Mouse (Mus musculus) stomach, postnatal 0 days (tissue): ENCODE measurements around the gene Heatr4. TPM values are rescaled to one million over a fixed set of nuclear protein-coding genes. Genes with fewer than 3 reads are reported as not detected.
"Not testable (repeated sequence)": the region's sequence is repeated elsewhere in the genome, so short reads cannot be mapped to it uniquely, and the experiment has no call there.

ENCODE experiments used
- ATAC-seq: fragments of 200-750 bp; cut with Nextera tagmentation; 2 replicates; pipeline ENCODE4 v1.8.0; 2017; ENCODE audit not compliant: low FRiP score, low TSS enrichment
- DNase-seq: peaks from one replicate; pipeline ENCODE4 v3.0.0-alpha.2; 2016; ENCODE audit warnings: low spot score
- H3K27ac ChIP-seq: fragments of 300-500 bp; sonication (generic); replicated peaks from 2 replicates; pipeline ENCODE4 v1.5.1; 2014; ENCODE audit warnings: mild to moderate bottlenecking, control low read depth
- H3K27me3 ChIP-seq: fragments of 300-500 bp; sonication (generic); 2 replicates; pipeline ENCODE4 v1.6.1; 2014; ENCODE audit warnings: low read length; ENCODE audit not compliant: control insufficient read depth, insufficient read depth
- H3K36me3 ChIP-seq: fragments of 300-500 bp; sonication (generic); 2 replicates; pipeline ENCODE4 v1.6.1; 2014; ENCODE audit warnings: low read length, mixed read lengths; ENCODE audit not compliant: control insufficient read depth, insufficient read depth
- H3K4me1 ChIP-seq: fragments of 300-500 bp; sonication (generic); replicated peaks from 2 replicates; pipeline ENCODE4 v1.6.1; 2014; ENCODE audit warnings: antibody characterized with exemption; ENCODE audit not compliant: control insufficient read depth, insufficient read depth
- H3K4me2 ChIP-seq: fragments of 300-500 bp; sonication (generic); replicated peaks from 2 replicates; pipeline ENCODE4 v1.6.1; 2014; ENCODE audit warnings: low read depth, mild to moderate bottlenecking, control low read depth, moderate library complexity
- H3K4me3 ChIP-seq: fragments of 300-500 bp; sonication (generic); 2 replicates; pipeline ENCODE4 v1.5.1; 2014; ENCODE audit warnings: low read depth, low read length, control low read depth
- H3K9ac ChIP-seq: fragments of 300-500 bp; sonication (generic); 2 replicates; pipeline ENCODE4 v1.6.1; 2014; ENCODE audit warnings: mild to moderate bottlenecking, low read length, control low read depth, mixed read lengths
- H3K9me3 ChIP-seq: fragments of 300-500 bp; sonication (generic); 2 replicates; pipeline ENCODE4 v1.6.1; 2016; ENCODE audit warnings: low read length; ENCODE audit not compliant: control insufficient read depth
- CTCF ChIP-seq: IDR thresholded peaks from 2 replicates; pipeline ENCODE4 v1.5.1; 2016; ENCODE audit warnings: antibody characterized with exemption, low read depth, mild to moderate bottlenecking, moderate library complexity
- EP300 ChIP-seq: optimal IDR thresholded peaks from 2 replicates; pipeline ENCODE3; 2016; ENCODE audit warnings: antibody characterized with exemption
- WGBS: fragments of 180-500 bp; shearing (Covaris S2); extraction: QIAGEN DNeasy Blood & Tissue Kit; methylation state at CpG from one replicate; pipeline ENCODE4 v1.1.7; 2014; 5-methylcytosine and 5-hydroxymethylcytosine counted together
- polyA plus RNA-seq: library from polyadenylated mRNA; unstranded; fragments of >200 nt; fragmentation: Nextera tagmentation; extraction: Ambion mirVana; gene quantifications from 2 replicates; pipeline ENCODE4 v1.2.1, GENCODE M21; 2015

Gene Heatr4
- polyA plus RNA-seq, 1 experiment from 2014 or later = not detected

DNA sequence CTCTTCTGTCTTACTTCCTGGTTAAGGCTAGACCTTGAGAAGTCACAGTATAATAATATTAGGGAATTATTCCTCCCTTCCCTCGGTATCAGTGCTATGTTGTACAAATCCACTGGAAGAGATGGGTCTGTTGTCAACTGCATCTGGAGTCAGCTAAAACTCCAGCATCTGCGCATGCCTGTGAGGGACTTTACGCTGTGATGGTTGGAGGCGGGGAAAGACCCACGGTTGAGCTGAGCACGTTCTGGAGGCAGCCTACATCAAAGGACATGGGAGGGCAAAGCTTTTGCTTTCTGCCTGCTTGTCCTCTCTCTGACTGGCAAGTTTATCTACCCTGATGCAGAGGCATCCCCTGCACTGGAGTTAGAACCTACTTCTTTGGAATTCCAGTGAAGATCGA is 41.2 kb upstream of the Heatr4 start:
- no peak overlapping the region for H3K4me3 ChIP-seq
- WGBS = 83% methylated on average over 7 of the region's 7 CpGs
- H3K9me3 ChIP-seq = no peaks in the 10 kb centered on the region
- H3K27me3 ChIP-seq = no peaks in the 10 kb centered on the region
- DNase-seq (no peak), ATAC-seq (no peak)
- H3K36me3 ChIP-seq = no peaks in the 10 kb centered on the region
- H3K4me2 ChIP-seq = no peak overlapping the region
- H3K4me1 ChIP-seq = no peaks in the 10 kb centered on the region
- TF ChIP-seq EP300 (no peak), CTCF (no peak)
- no peak overlapping the region for H3K9ac ChIP-seq
- no peak overlapping the region for H3K27ac ChIP-seq

DNA sequence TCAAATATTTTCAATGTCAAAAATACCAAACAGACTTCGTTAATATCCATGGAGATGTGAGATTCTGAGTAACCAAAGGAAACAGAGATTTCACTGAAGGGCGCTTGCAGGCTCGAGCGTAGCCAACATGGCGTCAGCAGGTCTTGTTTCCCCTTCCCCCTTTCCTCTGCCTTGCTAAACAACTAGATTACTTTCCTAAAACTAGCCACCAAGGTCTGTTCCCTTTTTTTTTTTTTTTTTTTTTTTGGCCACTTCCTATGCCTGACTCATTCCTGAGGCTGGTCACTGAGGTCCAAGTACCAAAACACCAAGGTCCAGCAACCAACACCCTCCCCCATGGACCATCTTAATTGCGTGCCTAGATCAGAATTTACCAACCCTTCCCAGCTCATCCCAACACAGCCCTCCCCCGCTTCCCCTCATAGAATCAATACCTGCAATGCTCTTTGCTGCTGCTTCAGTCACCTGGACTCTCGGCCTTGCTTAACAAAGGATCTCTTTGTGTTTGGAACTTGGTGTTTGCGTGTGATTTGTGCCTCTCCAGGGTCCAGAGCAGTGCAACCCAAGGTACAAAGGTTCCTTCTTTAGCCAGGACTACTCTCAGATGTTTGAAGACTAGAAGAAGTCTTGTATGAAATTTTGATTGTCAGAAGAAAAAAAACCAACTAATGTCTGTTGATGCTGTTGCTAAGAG is 38.5 kb upstream of the Heatr4 start:
- TF ChIP-seq CTCF (no peak), EP300 (no peak)
- Histone ChIP-seq H3K9me3 (no peaks in the 10 kb centered on the region), H3K4me3 (no peak overlapping the region), H3K9ac (no peak overlapping the region), H3K4me1 (no peaks in the 10 kb centered on the region), H3K36me3 (no peaks in the 10 kb centered on the region), H3K27ac (no peak overlapping the region), H3K4me2 (no peak overlapping the region), H3K27me3 (no peaks in the 10 kb centered on the region)
- DNase-seq (peak; percentile 56), ATAC-seq (peak; percentile 62)
- 72% methylated on average over 9 of the region's 9 CpGs for WGBS

DNA sequence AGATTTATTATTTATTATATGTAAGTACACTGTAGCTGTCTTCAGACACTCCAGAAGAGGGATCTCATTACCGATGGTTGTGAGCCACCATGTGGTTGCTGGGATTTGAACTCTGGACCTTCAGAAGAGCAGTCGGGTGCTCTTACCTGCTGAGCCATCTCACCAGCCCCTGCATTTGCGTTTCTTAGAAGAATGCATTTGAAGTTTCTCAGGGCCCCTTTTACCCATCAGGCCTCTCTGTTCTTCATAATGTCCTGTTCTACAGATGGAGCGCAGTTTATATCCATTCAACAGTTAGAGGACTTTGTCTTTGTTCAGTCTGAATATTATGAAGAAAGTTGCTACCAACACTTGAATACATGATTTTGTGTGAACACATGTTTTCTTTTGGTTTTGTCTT is 37.6 kb upstream of the Heatr4 start:
- DNase-seq, H3K4me1 ChIP-seq, H3K27me3 ChIP-seq, H3K9ac ChIP-seq, H3K4me3 ChIP-seq, H3K4me2 ChIP-seq, H3K36me3 ChIP-seq, H3K9me3 ChIP-seq, H3K27ac ChIP-seq, ATAC-seq: not testable (repeated sequence)
- WGBS = 89% methylated on average over 4 of the region's 4 CpGs

DNA sequence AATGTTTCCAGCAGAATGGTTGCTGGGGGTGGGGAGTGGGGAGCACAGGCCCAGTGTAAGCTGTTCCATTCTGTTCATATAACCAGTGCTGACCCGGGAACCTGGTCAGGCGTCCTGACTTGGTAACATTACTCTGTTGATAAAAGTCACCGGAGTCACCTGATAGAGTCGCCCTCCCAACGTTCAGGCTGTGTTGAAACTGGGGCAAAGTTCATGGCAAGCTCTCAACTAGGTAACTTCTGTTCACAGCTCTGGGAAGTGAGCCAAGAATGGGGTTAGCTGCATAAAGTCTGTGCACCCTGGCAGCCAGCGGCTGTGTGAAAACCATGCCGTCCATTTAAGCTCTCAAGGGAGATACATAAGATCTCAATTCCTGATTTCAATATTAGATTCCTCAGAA is 35.9 kb upstream of the Heatr4 start:
- WGBS = 16% methylated on average over 7 of the region's 7 CpGs
- H3K27ac ChIP-seq, H3K4me3 ChIP-seq, H3K27me3 ChIP-seq, H3K9ac ChIP-seq, H3K4me1 ChIP-seq, H3K4me2 ChIP-seq, H3K36me3 ChIP-seq, H3K9me3 ChIP-seq: not testable (repeated sequence)
- ATAC-seq = peak; percentile 88
- peak; percentile 88 for DNase-seq

DNA sequence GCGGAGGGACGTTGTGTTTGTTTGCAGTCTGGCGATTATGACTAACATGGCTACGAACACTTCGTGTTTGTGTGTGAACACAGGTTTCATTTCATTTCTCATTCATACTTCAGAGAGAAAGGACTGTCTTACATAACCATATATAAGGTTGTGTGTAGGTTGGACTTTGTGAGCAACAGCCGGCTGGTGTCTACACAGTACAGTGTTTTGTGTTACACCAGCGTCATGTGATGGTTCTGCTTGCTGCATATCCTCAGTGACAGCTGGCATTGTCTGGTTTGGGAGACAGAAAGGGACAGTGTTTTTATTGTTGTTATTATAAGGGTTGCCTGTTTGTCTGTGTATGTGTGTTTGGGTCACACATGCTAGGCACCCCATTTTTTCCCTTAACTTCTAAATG is 29.0 kb upstream of the Heatr4 start:
- DNase-seq = no peak
- Histone ChIP-seq H3K27me3 (no peaks in the 10 kb centered on the region), H3K4me2 (no peak overlapping the region), H3K27ac (no peak overlapping the region), H3K4me1 (no peaks in the 10 kb centered on the region; the same call in 1 of the 2 replicates), H3K36me3 (no peaks in the 10 kb centered on the region), H3K9ac (no peak overlapping the region), H3K4me3 (no peak overlapping the region), H3K9me3 (no peaks in the 10 kb centered on the region)
- WGBS = 87% methylated on average over 7 of the region's 7 CpGs
- ATAC-seq = no peak
- no peak for TF ChIP-seq EP300
- TF ChIP-seq CTCF = no peak

DNA sequence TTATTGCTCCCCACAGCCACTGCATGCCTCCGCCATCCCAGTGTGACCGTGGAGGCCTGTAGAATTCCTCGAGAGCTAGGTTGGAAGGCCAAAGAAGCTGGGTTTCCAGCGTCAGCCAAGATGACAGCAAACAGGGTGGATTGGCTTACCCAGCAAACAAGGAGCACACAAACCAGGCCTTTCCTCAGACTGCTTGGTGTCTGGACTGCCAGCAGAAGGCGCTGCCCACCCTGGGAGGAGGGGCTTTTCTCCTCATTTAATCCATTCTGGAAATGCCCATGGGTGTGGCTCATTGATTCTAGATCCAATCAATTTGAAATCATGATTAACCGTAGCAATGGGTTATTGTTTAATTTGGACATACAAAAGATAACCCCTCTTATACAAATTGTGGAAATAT is 28.5 kb upstream of the Heatr4 start:
- DNase-seq (no peak), ATAC-seq (no peak)
- no peaks in the 10 kb centered on the region for H3K27me3 ChIP-seq
- TF ChIP-seq CTCF = peak; percentile 60
- no peak for TF ChIP-seq EP300
- no peak overlapping the region for H3K4me3 ChIP-seq
- H3K27ac ChIP-seq = no peak overlapping the region
- no peaks in the 10 kb centered on the region; the same call in 1 of the 2 replicates for H3K4me1 ChIP-seq
- no peaks in the 10 kb centered on the region for H3K9me3 ChIP-seq
- 61% methylated on average over 6 of the region's 6 CpGs for WGBS
- H3K36me3 ChIP-seq = no peaks in the 10 kb centered on the region
- H3K4me2 ChIP-seq = no peak overlapping the region
- no peak overlapping the region for H3K9ac ChIP-seq
